Mouse (Mus musculus): Measurements from ENCODE around the gene Ggact.

Ggact gene

DNA sequence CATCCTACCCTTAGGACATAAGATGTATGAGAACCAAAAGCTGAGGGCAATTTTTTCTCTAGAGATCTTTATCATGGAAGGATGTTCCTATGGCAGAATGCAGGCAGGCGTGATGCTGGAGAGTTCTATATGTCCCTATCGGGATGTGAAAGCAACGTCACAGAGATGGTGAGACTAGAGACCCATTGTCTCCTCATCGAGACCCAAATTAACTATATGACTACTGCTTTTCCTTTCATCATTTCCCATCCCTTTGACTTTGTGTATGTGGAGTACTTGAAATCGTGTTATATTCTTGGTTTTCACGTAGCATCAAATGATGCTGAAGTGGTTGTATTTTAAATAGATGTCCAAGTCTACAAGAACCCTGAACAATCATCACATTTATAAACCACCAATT, at the start of gene Ggact:
Gene Ggact, minus strand, starts transcription at position 101 of the 400 bp plus-strand sequence.
- no peak for DNase-seq

DNA sequence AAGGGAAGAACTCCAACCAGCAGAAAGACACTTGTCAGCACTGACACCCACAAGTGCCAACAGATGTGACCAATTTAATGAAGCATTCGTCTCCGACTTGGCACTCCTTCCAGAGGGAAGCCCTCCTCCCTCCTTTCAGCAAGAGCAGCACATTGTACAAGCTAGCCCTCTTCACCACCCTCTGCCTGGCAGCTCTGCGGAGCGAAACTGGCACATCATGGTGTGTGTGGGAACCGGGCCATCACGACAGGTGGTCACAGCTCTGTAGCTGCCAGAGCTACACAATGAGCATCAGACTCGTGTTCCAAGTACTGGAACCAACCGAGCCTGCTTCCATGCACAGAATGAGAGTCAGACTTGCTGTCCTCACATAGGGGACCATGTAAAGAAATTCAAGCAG, 44.4 kb upstream of the Ggact start:
- DNase-seq: no peak

DNA sequence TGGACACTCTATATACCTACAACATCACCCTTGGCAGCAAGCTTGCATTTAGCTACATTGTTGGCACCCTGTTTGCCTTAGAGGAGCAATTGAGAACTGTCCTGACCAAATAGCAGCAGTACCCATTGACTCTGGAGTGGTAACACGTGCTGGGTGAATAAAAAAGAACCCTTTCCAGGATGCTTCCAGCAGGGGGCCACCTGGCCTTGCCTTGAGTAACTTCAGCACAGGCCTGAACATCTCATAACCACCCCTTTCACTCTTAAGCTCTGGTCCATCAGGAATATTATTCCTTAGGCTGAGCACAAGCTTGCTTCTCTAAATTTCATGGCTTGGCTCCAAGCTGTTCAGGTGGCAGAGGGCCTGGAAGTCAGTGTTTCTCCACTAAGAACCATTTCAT, 39.8 kb upstream of the Ggact start:
- peak; percentile 80 for DNase-seq

DNA sequence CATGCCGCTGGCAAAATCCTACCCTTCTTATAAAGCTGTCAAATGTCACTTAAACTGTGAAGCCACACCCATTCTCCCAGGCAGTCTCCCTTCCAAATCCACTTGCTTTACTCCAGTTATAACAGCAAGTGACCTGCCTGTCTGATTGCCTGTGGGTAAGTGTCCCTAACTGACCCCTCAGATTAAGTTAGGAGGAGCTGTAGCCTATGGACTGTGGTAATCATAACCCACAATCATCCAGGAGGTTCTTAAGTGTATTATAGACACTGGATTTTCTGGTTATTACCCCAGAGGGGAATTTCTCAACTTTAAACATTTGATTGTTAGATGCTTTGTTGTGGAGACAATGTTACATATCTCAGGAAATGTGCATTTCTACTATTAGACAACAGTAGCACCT, 39.0 kb upstream of the Ggact start:
- no peak for DNase-seq

DNA sequence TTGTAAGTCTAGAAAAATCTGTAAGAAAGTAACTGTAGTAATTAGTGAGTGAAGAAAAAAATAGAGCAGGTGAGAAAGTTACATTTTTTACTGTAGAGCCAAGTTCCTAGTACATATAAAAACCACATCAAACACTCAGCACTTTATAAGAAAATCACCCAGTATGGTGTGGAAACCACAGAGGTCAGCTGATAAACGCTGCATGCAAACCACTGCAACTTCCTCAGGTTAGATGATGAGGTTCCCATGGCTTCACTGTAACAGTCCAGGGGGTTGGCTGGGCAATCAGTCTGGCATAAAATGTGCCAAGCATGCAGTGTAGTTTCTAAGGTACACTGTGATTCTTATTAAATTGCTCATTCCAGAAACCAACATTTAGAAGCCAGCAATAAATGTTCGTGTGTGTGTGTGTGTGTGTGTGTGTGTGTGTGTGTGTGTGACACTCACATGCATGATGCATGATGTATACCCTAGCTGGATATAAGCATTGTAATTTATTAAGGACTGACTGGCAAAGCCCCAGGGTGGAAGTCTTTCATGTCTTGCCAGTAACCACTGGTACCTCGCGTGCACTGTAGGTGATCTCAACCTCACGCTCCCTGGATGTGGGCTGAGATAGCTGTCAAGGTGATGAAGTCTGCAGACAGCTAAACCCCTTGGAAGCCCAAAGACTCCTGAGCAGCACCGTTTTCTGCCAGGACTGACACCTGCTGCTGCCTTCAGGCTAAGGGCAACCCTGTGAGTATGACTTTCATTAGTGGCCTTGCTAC, 38.3 kb upstream of the Ggact start:
- DNase-seq: no peak

DNA sequence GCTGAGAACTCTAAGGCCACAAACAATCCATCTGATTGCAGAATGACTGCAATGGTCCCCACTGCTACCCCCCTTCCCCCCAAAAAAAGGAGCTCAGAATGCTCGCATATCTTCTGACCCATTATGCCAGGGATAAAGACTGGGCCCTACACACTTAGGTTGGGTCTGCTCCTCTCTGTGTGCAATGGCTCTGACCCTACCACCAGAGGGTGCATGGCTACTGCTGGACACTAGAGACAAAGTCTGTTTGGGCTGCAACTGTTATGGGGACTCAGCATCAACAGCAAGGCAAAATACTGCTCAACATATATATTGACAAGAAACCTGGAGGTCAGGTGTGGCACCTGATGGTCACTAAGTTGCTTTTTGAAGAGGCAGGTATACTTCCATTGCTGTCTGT, 37.4 kb upstream of the Ggact start:
- no peak for DNase-seq

DNA sequence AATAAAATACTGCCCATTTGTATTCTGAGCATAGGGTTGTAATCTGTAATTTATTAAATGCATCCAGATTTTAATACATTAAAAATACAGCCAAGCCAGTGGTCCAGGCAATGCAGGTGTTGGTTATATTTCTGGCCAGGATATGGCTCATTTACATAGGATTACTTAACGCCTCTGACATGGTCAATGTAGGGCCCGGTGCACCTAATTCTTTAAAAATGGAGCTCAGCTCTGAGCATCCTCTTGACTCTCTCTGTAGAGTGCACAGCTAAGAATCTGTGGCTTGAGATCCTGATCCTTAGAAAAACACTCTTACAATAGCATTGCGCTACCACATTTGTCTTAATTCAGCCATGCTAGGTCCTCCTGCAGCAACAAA, 29.9 kb upstream of the Ggact start:
- no peak for DNase-seq

DNA sequence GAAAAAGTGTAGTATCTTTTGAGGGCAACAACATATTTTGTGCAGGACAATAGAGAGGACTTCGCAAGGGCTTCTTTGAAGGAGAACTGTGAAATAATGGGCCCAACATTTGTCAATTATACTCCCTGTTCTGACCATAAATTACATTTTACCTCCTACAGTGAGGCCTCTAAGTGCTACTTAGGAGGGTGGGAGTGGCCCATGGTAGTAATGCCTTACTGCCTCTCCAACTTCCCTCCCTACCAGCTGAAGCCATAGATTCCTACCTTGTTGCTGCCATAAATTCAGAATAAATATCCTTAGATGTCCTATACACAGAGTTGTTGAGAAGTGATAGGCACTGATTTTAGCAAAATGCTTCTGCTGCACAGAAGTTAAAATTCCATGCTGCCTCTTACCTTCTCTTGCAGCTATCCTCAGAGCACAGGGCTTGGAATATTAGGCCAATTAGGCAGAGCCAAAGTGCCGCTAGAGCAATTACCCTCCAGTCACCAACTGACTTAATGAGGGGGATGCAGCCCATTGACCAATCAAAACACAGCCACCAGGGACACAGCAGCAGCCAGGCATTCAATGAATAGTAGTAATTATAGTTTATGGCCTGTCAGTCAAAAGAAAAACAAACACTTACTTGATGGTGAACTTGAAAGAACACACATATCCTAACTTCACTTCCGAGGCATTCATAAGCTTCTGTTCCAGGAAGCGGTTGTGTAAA, 29.4 kb upstream of the Ggact start:
- DNase-seq: no peak

DNA sequence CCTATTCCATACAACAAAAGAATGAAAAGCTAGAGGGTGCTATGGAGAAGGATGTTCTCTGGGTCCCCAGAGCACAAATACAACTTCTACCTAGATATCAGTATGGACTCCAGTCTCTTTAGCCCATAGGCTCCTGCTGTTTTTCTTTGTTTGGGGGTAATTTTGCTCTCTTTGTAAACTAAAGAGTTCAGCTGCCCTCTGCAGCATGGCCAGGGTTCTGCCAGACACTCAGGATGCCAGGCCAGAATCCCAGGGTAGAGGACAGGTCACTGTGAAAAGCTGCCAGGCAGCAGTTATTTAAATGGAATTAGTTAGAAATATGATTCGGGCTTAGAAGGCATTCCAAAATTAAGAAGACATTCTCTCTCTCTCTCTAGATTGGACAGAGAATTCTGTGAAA, 22.9 kb upstream of the Ggact start:
- DNase-seq: no peak

DNA sequence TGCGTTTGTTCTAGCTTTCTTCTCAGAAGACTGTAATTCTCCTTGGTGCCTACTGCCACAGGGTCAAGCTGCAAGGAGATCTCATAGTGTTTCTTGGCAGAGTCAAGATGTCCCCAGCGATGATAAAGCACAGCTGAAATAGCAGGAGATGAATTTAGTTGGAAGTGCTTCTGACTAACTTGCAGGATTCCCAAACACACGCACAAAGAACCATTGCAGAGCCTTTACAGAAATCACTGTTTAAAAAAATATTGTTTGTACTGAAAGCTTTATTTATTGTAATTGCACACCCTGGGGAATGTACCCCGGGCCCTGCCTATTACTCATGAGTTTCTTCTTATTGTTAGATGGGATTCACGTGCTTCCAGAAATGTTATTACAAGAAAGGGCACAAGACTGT, 6.5 kb upstream of the Ggact start:
- no peak for DNase-seq

DNA sequence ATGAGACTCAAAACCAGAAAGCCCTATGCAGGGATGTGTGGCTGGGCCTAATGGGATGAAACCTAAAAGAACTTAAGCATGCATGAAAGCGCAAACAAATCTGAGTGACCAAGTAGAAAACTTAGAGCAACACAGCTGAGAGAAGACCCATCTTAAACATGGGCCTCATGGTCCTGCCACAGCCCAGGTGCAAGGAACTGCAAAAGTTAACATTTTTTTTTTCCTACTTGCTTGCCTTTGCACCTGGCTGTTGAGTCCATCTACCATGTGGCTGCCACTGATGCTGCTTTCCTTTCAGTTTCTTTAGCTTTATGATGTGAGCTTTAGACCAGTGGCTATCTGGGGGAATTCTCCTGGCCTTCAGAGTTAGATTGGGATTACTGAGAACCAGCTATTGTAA, 4.1 kb upstream of the Ggact start:
- no peak for DNase-seq

DNA sequence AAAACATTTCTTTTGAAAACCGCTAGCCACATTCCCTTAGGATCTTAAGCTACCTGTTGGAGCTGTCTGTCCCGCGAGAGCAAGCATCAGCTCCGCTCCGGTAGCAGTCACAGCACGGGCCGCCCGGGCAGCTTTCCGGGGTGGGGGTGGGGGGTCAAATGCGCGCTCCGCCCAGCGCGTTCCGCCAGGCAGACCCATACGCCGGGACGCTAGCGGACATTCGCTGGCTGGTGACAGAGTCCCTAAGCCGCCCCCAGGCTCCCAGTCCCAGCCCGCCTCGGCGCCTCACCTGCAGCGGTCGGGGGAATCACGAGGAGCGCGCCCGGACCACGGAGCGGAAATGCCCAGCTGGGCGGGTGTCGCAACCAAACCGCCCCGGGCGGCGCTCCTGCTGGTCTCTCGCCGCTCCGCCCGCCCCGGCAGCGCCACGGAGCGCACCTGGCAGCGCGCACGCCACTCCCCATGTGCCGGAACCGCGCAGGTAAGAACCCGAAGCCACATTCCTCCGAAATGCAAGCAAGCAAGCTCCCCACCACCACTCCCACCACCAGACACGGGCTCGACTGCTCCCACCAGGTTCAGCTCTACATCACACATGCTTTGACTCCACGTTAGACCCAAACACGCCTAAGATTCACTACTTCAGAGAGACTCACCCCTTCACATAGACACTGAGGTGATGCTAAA, 602 bp downstream of the Ggact start:
- peak; percentile 75 for DNase-seq

DNA sequence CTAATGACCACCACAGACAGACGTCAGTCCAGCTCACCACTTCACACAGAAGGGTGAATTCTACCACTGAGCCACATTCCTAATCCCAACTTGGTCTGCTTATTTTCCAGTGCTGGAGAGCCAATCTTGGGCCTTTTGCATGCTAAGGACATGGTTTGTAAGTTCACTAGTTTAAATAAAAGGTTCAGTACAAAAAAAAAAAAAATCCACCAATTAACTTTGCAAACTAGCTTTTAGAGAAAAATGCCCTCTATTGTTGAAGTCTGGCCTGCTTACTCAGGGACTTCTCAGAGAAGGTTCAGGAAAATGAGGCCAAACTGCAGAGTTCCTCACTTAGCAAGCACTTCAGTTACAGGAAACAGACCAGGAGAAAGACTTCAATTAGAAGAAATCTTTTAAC, 1.4 kb downstream of the Ggact start:
- no peak for DNase-seq

DNA sequence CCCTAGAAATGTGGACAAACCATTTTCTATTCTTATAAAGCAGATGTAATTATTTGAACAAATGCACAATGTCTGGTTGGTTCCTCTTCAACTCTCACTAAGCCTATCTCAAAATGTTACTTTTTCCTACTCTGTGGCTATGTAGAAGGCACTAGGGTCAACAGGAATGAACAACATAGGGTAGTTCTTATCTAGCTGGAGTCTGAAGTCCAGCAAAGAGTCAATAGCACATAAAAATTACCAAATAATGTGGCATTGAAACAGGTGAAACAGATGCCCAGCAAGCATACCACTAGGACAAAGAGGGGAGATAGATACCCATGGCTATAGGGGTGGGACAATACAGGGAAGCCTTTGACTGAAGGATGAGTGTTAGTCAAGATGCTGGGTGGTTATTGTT, 2.3 kb downstream of the Ggact start:
- no peak for DNase-seq

DNA sequence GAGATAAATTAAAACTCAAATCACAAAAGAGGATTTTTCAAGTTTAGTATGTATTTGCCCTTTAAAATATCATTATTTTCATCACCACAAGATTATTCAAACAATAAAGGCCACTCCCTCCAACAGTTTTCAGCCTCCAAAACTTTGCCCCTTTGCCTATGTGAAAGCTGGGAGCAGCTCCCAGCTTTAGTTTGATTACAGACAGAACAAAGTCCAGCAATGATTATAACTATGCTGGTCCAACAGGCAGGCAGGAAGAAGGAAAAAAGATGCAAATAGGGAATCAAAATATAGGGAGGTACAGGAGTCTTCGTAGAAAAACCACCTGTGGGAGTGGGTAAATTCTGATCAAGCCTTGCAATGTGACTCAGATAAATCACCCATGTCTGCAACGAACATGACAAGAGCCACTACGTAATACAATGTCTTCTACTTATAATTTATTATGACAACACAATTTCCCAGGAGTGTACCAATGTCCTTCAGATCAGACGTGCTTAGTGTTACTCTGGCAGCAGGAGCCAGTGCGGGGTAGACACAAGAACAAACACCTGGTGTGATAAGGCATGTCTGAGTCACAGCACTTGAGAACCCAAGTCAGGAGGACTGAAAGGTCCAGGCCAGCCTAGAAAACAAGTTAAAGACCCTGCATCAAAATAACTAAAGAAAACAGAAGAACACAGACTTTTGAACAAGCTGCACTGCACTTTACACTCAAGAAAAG, 4.0 kb downstream of the Ggact start:
- peak; percentile 58 for DNase-seq

DNA sequence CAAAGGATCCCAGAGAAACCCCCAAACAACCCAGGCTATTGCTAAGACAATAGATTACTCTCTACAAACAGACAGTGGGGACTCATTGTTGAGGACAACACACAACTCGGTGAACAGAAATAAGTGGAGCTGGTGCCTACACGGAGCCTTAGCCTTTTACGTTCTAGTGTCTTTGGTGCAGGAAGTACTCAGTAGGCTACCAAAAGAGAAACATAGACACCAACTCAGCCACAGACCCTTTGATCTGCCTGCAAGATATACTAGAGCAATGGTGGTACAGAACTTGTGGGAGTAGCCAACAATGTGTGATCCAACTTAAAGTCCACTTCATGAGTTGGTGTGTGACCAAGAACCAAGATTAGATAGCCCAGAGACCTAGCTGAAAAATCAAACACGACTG, 5.5 kb downstream of the Ggact start:
- DNase-seq: no peak

DNA sequence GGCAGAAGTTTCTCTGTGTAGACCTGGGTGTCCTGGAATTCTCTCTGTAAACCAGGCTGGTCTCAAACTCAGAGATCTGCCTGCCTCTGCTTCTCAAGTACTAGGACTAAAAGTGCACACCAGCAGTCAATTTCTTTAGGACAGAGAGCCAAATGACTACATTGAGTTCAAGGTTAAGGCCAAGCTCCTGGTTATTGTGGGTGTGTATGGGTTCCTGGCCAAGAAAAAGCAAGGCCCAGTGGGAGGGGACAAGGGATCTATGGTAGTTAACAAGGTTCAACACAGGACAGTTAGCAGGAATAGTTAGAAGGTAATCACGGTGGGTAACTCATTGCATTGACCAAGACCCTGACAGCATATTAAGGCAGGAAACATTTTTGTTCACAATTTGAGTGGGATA, 8.6 kb downstream of the Ggact start:
- DNase-seq: no peak

DNA sequence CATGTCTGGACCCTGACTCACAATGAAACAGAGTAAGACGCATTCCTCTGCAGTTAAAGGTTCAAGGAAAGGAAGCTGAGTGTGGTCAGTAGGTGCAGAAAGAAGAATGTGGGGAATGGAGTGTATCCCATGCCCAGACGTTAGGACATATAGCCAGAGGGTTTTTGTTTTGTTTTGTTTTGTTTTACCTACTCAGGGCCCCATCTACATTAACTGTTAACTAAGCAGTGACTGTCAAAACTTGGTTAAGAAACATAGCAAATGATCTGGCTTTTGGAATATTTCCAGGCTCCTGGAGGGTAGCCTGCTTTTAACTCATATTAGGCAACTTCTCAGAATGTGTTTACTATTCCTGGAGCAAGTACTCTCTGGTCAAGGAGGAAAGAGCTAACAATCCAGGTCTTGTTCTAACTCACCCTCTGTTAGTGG, 9.6 kb downstream of the Ggact start:
- DNase-seq: peak; percentile 64

DNA sequence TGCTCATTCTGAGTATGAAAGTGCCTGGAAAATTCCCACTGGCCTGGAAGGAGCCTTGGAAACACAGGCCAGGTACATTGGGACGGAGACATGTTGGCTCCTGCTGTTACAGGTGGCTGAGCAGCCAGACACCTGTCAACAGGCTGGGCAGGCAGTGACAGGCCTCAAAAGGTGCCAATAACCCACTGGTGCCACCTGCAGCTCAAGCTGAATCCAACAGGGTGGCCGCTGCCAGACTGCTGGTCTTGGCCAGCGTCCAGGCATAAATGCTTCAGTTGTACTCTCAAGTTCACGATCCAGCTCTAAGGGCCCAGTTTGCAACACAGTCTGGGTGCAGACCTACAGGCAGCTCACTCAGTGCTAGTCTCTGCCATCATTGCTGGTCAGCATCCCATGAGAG, 10.7 kb downstream of the Ggact start:
- peak; percentile 88 for DNase-seq

DNA sequence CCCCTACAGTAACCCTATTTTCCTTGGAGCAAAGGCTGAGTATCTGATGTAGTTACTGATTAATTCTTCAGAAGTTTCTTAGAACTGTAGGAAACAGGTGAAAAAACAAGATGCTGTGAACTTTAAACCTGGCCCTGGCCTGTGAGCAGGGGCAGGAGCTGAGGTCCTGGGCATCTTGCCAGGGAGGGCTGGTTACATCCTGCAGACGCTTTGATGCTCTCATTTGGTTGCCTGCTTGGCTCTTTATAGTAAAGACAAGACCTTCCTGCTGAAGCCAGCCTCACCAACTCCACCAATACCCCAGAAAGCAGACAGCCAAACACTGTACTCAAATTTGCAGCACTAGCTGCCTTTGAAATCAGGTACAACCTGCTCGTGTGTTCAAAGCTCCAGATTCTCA, 11.4 kb downstream of the Ggact start:
- peak; percentile 42 for DNase-seq

DNA sequence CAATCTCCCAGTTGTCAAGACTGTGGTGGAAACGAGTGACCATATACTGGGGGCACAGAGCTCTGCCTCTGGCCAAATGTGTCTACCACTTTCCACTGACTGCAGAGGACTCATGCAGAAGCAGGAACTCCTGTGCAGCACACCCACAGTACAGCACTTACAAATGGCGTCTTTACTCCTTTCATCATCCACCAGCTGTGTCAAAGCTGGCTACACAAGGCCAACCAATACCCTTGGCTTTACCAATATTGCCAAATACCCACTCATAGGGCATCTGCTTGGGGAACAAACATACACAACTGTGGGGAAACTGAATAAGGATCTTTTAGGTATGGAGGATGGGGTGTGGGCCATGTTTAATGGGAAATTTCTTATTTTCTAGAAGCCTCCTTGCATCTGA, 11.8 kb downstream of the Ggact start:
- DNase-seq: no peak

DNA sequence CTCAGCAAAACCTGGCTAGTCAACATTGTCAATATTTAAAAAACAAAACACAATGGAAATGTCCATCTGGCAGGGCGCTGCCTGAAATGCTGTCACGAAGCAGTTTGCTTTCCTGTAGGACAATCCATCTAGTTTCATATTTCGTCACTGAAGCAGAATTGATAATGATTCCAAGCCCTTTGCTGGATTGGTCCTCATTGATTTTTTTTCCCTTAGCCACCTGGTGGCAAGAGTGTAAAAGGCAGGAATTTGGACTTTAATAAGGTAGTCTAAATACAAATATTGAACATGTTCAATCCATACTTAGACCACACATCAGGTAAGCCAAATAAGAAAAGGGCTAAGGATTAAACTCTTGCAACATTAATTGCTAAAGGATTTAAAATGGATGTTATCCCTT, 12.4 kb downstream of the Ggact start:
- no peak for DNase-seq

DNA sequence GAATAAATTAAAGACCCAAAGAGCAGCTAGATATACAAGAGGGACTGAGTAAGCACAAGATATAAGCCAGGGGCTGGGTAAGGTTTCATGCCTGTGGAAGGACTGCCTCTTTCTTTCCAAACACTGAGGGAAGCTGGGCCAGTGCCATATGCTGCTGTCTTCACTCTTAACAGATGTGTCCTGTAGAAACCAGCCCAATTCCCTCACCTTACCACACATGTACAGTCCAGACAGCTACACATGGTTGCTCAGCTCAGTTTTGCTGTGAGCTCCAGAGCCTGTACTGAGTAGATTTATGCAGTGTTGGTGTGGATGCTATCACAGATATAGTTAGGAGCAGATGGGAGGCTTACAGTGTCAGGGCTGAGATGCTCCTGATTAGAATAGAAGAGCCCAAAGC, 12.9 kb downstream of the Ggact start:
- no peak for DNase-seq

Data from lung, postnatal 36 days (tissue).